Mouse (Mus musculus): ENCODE measurements around the gene Slc13a2.

DNA sequence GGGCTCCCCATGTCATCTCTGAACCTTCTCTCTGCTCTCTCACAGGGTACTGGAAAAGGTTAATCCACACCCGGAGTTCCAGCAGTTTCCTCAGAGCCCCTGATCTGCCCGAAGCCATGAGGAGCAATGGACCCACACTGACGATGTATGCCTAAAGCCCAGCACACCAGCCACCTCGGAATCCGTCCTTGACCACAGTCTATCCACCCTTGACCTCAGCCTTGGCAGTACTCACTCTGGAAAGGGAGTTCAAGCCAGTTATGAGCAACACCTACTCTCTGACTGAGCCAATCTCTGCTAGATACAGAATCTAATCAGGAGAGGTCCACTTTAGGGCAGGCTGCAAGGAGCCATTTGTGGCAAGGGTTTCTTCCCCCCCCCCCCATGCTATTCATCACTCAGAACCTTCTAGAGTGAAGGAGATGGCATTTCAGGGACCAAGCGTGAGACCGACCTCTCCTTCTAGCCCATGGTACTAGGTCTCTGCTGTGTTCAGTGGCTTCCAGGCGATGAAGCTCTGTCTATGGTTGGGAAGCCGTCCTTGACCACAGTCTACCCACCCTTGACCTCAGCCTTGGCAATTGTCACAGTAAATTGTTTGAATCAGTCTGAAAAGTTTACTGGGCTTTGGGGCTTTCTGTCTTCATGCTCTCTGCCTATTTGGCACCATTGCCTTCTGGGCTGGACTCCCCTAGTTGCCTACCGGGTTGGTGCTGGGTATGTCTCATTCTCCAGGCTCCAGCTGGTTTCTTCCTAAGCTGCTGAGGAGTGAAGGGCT, 49.5 kb upstream of the Slc13a2 start:
- TF ChIP-seq POLR2A (IDR thresholded peaks at IDR 0.05; ENCODE audit: borderline replicate concordance, extremely low read depth, insufficient read depth, insufficient read length, poor library complexity, severe bottlenecking) = no peak
- TF ChIP-seq CTCF (IDR thresholded peaks at IDR 0.05; ENCODE audit: borderline replicate concordance, extremely low read depth, insufficient read depth, insufficient read length) = no peak

All from brain, embryonic 14.5 days (tissue).